Mouse (Mus musculus): ENCODE data around the gene Vwa1.

- TF ChIP-seq CTCF (IDR thresholded peaks at IDR 0.05; ENCODE audit: extremely low read depth, insufficient read depth, insufficient read length, insufficient replicate concordance) = peak; percentile 98
- TF ChIP-seq POLR2A (IDR thresholded peaks at IDR 0.05; ENCODE audit: low read depth, low read length) = no peak
Observed at GRCm38 (mm10) chr4:155769880-155770512, 4.5 kb downstream of the Vwa1 start.

All from spleen, adult 2 months (tissue).